Mouse (Mus musculus) liver, embryonic 14 days (tissue): ENCODE results near the gene Tut4. TPM values are rescaled to one million over a fixed set of nuclear protein-coding genes. Genes with fewer than 3 reads are reported as not detected.

Experiments
- polyA plus RNA-seq: library from polyadenylated mRNA; depleted of rRNA; stranded (reverse); fragments of >200 nt; gene quantifications from 2 replicates; pipeline ENCODE4 v1.2.3, GENCODE M21; 2012; rRNA removed

Tut4 gene
- 29.7 and 31.8 TPM in 2 replicates for polyA plus RNA-seq

DNA sequence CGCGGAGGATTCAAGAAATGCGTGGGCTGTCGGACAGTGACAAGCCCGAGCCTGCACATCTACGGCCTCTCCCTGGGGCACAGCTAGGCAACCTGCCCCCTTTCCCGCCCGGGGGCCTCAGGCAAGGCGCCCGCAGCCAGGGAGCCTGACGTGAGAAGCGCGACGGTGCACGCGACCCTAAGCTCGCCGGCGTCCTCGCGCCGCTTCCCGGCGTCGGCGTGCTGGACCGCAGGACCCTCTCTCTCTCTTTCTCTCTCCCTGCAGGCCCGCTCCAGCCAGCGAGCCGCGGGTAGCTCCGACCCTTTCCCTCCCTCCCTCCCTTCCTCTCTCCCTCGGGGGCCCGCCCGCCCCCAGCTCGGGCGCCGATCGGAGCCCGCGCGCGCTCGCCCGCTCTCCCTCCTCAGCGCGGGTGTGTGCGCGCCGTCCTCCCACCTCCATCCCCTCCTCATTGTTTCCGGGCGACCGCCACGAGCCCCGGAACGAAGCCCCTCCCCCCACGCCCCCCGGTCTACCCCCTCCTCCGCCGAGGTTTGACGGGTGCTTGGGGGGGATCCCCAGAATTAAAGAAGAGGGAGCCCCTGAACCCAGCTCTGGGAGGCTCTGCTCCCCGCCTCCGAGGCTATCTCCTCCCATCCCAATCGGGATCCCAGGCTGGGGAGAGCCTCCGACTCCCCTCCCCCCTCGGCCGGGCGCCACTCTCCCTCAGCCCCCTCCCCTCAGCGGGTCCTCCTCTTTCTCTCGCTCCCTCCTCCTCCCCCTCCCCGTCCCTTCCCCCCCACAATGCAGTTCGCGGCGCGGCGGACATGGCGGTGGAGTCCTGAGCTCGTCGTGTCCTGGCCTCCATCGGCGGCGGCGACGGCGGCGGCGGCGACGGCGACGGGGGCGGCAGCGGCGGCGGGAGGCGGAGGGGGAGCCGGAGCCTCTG is at the start of gene Tut4:
Tut4 (plus strand) TSS at position 196 of the 925 bp plus-strand sequence.

DNA sequence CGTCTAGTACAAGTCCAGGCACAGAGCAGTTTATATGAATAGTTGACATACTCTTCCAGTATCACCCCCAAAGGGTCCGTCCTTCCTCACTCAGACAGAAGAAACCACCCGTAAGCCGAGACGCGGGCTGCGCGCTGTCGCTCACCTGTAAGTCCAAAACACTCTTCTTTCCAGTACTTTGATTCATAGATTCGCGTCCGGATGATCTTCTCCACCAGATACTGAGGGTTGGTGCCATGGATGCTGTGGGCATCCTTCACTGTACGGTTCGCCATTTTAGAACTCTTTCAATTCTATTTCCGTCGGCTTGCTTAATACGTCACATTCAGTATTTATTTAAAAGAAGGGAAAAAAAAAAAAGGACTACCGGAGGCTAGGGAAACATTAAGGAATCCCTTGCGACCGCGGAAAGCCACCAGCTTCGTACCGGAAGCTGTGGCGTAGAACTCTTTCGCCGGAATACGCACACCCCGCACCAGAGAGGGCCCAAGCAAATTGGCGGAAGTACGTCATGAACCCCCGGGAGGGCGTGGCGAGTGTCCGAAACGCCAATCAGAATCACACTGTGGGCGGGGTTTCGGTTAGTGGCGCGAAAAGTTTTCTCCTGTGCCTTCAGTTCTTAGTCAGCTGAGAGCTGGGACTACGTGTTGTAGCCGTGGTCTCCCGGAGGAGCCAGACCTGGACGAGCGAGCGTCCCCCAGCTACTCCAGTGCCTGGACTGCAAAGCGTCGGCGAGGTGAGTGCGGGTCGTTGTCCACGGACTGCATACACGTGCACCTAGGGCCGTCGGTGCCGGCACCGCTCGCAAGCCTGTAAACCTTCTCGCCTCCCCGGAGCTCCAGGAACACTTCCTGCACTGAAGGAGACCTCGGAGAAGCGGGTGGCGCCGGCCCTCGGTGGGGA is 119.9 kb downstream of the Tut4 start, which contains the start of the genes Prpf38a and Orc1:
Prpf38a (minus strand) TSS at position 497 of the 903 bp plus-strand sequence.
Orc1 (plus strand) TSS at position 584 of the 903 bp plus-strand sequence.

Other genes with a start within 250 kb of the Tut4 start
- 0.23 and 0.45 TPM in 2 replicates for gene Zyg11a, start 241.4 kb upstream of the Tut4 start, polyA plus RNA-seq
- gene Zyg11b, start 158.3 kb upstream of the Tut4 start, polyA plus RNA-seq = 2.2 and 2.7 TPM in 2 replicates
- 9.4 and 12.4 TPM in 2 replicates for gene Coa7, start 131.3 kb upstream of the Tut4 start, polyA plus RNA-seq
- gene Shisal2a, start 76.1 kb upstream of the Tut4 start, polyA plus RNA-seq = 0.07 and 0.09 TPM in 2 replicates
- gene Gpx7, start 52.5 kb upstream of the Tut4 start, polyA plus RNA-seq = 5.3 and 5.8 TPM in 2 replicates
- 26.3 and 29.5 TPM in 2 replicates for gene Prpf38a, start 119.9 kb downstream of the Tut4 start, polyA plus RNA-seq
- 9.9 and 11.9 TPM in 2 replicates for gene Orc1, start 120.0 kb downstream of the Tut4 start, polyA plus RNA-seq
- gene Cc2d1b, start 160.5 kb downstream of the Tut4 start, polyA plus RNA-seq = 9.7 and 10.1 TPM in 2 replicates